Mouse (Mus musculus): Measurements from ENCODE around the gene Mfap5. TPM values are rescaled to one million over a fixed set of nuclear protein-coding genes. Genes with fewer than 3 reads are reported as not detected.

Mfap5 gene
- total and polyA plus RNA-seq, 3 experiments = not detected

- TF ChIP-seq USF2 (IDR thresholded peaks at IDR 0.05; ENCODE audit: borderline replicate concordance in 1 of 2, insufficient read depth in 1 of 2, low read depth in 1 of 2, low read length in 2 of 2) (no peak), MAX (IDR thresholded peaks at IDR 0.05; ENCODE audit: low read length) (no peak), CHD2 (IDR thresholded peaks at IDR 0.05; ENCODE audit: low read length) (no peak), TBP (IDR thresholded peaks at IDR 0.05; ENCODE audit: low read depth, low read length) (no peak), MEF2A (IDR thresholded peaks at IDR 0.05; ENCODE audit: extremely low read depth, insufficient replicate concordance, low read depth, low read length, poor library complexity, severe bottlenecking) (no peak), SIN3A (IDR thresholded peaks at IDR 0.05; ENCODE audit: low read length) (no peak), ZNF384 (IDR thresholded peaks at IDR 0.05; ENCODE audit: low read depth, low read length) (peak; percentile 85), MYC (IDR thresholded peaks at IDR 0.05; ENCODE audit: low read depth, low read length) (no peak), RCOR1 (IDR thresholded peaks at IDR 0.05; ENCODE audit: low read depth, low read length) (no peak), POLR2AphosphoS2 (IDR thresholded peaks at IDR 0.05; ENCODE audit: low read length) (no peak), CTCF (IDR thresholded peaks at IDR 0.05 in 2 of 3, conservative IDR thresholded peaks at IDR 0.05 in 1 of 3; ENCODE audit: control insufficient read depth in 1 of 3, insufficient read depth in 1 of 3, low read depth in 2 of 3, low read length in 3 of 3, poor library complexity in 1 of 3, severe bottlenecking in 1 of 3) (peak; percentile 27 to 76 (median 75); a peak in 5 of 6 replicates), ZC3H11A (IDR thresholded peaks at IDR 0.05; ENCODE audit: low read depth, low read length) (peak; percentile 62)
Observed at GRCm38 (mm10) chr6:122496501-122496900, 9.1 kb upstream of the Mfap5 start (continued).

DNA sequence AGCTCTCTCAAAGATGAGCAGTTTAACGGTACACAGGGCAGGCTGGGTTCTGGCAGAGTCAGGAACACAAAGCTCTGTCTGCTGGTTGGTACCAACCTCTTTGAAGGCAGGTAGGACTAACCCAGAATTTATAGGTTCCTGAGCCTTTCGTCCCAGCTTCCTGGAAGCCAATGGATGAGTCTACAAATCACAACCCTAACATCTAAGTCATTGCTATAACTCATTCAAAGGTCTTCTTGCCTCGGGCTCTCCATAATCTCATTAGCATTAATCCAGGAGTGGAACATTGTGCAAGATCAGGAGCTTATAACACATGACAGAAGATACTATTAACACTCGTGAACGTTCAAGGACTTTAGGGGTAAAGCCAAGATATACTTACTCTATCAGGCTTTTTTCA is 7.0 kb upstream of the Mfap5 start, which contains the start of gene Rimklb:
Gene Rimklb, minus strand, starts transcription at position 101 of the 400 bp plus-strand sequence.
- H3K27me3 ChIP-seq (ENCODE audit: control insufficient read depth in 1 of 2, insufficient read depth in 2 of 2, low read length in 2 of 2) = peaks cover 8% of the 10 kb centered on the region in 2 experiments
- H3K4me3 ChIP-seq (ENCODE audit: control insufficient read depth in 1 of 2, insufficient read depth in 1 of 2, low read depth in 2 of 2, low read length in 2 of 2) = no peak within 1 kb of the TSS
- TF ChIP-seq MEF2A (IDR thresholded peaks at IDR 0.05; ENCODE audit: extremely low read depth, insufficient replicate concordance, low read depth, low read length, poor library complexity, severe bottlenecking) (no peak), ZNF384 (IDR thresholded peaks at IDR 0.05; ENCODE audit: low read depth, low read length) (no peak), UBTF (IDR thresholded peaks at IDR 0.05; ENCODE audit: borderline replicate concordance, insufficient read depth, low read depth, low read length) (no peak), NRF1 (IDR thresholded peaks at IDR 0.05; ENCODE audit: insufficient read depth, low read depth, low read length, poor library complexity, severe bottlenecking) (no peak), MYB (IDR thresholded peaks at IDR 0.05; ENCODE audit: low read depth, low read length) (no peak), CHD2 (IDR thresholded peaks at IDR 0.05; ENCODE audit: low read length) (no peak), MAZ (IDR thresholded peaks at IDR 0.05; ENCODE audit: low read depth, low read length) (no peak), POLR2AphosphoS2 (IDR thresholded peaks at IDR 0.05; ENCODE audit: low read length) (no peak), SMC3 (IDR thresholded peaks at IDR 0.05; ENCODE audit: low read depth, low read length) (no peak), ZKSCAN1 (IDR thresholded peaks at IDR 0.05; ENCODE audit: low read depth, low read length) (no peak), ETS1 (IDR thresholded peaks at IDR 0.05; ENCODE audit: low read depth, low read length) (no peak), BHLHE40 (IDR thresholded peaks at IDR 0.05; ENCODE audit: borderline replicate concordance, low read depth, low read length) (no peak), ELF1 (IDR thresholded peaks at IDR 0.05; ENCODE audit: low read depth, low read length) (no peak), POLR2A (IDR thresholded peaks at IDR 0.05; ENCODE audit: control insufficient read depth in 1 of 2, insufficient read depth in 1 of 2, low read depth in 1 of 2, low read length in 2 of 2, poor library complexity in 1 of 2) (no peak), CHD1 (IDR thresholded peaks at IDR 0.05; ENCODE audit: low read depth, low read length) (no peak)
- DNase-seq (ENCODE audit: low read depth, low spot score) = no peak
- H3K27ac ChIP-seq (ENCODE audit: control insufficient read depth, low read depth, low read length) = no peak within 1 kb of the TSS
- H3K4me1 ChIP-seq (ENCODE audit: control insufficient read depth in 1 of 2, insufficient read depth in 2 of 2, low read length in 2 of 2) = no peaks in the 10 kb centered on the region; a peak in 1 of 4 replicates
- H3K9ac ChIP-seq (ENCODE audit: control insufficient read depth, low read depth, low read length, poor library complexity, severe bottlenecking) = no peak within 1 kb of the TSS
- no peaks in the 10 kb centered on the region for H3K79me2 ChIP-seq (ENCODE audit: control insufficient read depth, insufficient read depth, low read length, poor library complexity)
- no peaks in the 10 kb centered on the region for H3K36me3 ChIP-seq (ENCODE audit: control insufficient read depth in 1 of 2, insufficient read depth in 2 of 2, low read length in 2 of 2)
- H3K9me3 ChIP-seq (replicated peaks; ENCODE audit: insufficient read depth, low read length) = no peaks in the 10 kb centered on the region
